24 mouse cellular contexts compared by ENCODE assay signal in the genomic region with DNA sequence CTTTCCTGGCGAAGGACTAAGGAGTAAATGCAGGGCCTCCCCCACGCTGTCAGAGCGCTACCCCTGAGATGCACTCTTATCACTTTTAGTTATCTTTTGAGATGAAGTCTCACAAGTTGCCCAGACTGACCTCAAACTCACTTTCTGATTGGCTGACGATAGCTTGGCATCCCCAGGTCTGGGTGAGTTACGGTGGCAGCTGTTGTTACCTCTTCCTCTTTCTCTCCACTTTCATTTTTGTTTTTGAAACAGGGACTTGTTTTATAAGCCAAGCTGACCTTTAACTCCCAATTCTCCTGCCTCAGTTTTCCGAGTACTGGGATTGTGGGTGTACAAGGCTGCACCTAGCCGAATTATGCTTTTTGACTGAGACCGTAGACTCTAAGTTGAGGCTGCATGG. TPM values are rescaled to one million over a fixed set of nuclear protein-coding genes. Genes with fewer than 3 reads are reported as not detected.
DNase-seq lines count a peak whose midpoint lies in the region; ATAC-seq and TF ChIP-seq lines count a peak whose summit lies in the region.
"Had no signal": no experiment of that assay in that cellular context is flagged by ENCODE, and none has a peak within 500 bp of the region (broad histone marks: within the 10 kb centered on the region; RNA-seq: fewer than 3 reads in every experiment).

No protein-coding gene starts in this region.

- no peaks in the 10 kb centered on the region for H3K27me3 ChIP-seq in thymus, adult 2 months (ENCODE audit: control insufficient read depth, insufficient read depth, low read length)
- H3K27me3 ChIP-seq: embryonic facial prominence, embryonic 15.5 days had no signal

- H3K36me3 ChIP-seq in thymus, adult 2 months (ENCODE audit: control insufficient read depth, insufficient read depth, low read length) = no peaks in the 10 kb centered on the region
- H3K36me3 ChIP-seq: embryonic facial prominence, embryonic 15.5 days; forebrain, embryonic 10.5 days; heart, embryonic 10.5 days; midbrain, embryonic 15.5 days had no signal

- WGBS in thymus, adult 2 months = 32% methylated on average over 8 of the region's 8 CpGs

- no peak for TF ChIP-seq POLR2A in thymus, adult 2 months (IDR thresholded peaks at IDR 0.05; ENCODE audit: control insufficient read depth, extremely low read depth, insufficient read depth, low read length, poor library complexity)

- peak; percentile 4 for DNase-seq in thymus, adult 2 months
- DNase-seq in thymus, postnatal 10 days (ENCODE audit: low spot score in 2 of 2) = no peak
- no peak for DNase-seq in kidney, postnatal 14 days
- no peak for DNase-seq in layer of hippocampus, adult 18-20 months (ENCODE audit: low spot score in 2 of 2)
- DNase-seq in layer of hippocampus, postnatal 25 days (ENCODE audit: extremely low spot score in 1 of 2, low spot score in 1 of 2) = no peak
- DNase-seq: cerebellum, adult 9-11 months; embryo, embryonic 11 days; gastrocnemius, postnatal 10 days; heart, postnatal 14 days; kidney, adult 11 months; kidney, postnatal 36 days; left cerebral cortex, postnatal 4 days; lung, embryonic 14.5 days; right cerebral cortex, postnatal 14 days; thymus, postnatal 36 days had no signal

- TF ChIP-seq CTCF in thymus, adult 2 months (IDR thresholded peaks at IDR 0.05; ENCODE audit: borderline replicate concordance, control insufficient read depth, extremely low read depth, insufficient read depth, low read length, poor library complexity) = no peak

- H3K27ac ChIP-seq in thymus, adult 2 months (ENCODE audit: control insufficient read depth, insufficient read depth, low read length) = no peak overlapping the region
- H3K27ac ChIP-seq: embryonic facial prominence, embryonic 15.5 days; forebrain, embryonic 10.5 days; heart, embryonic 10.5 days; hindbrain, embryonic 14.5 days; macrophage; midbrain, embryonic 15.5 days had no signal

- no peak overlapping the region for H3K4me3 ChIP-seq in thymus, adult 2 months (ENCODE audit: control insufficient read depth, insufficient read depth, low read length)
- H3K4me3 ChIP-seq: embryonic facial prominence, embryonic 15.5 days; forebrain, embryonic 10.5 days; heart, embryonic 10.5 days; midbrain, embryonic 15.5 days had no signal

- peak; percentile 89 for ATAC-seq in CD4-positive, CD25-positive, alpha-beta regulatory T cell, adult 4 months
- ATAC-seq in hematopoietic stem cell, adult 5-6 weeks (replicated peaks in 1 of 2; ENCODE audit: insufficient read depth in 1 of 2, low FRiP score in 2 of 2, low TSS enrichment in 1 of 2, low read depth in 1 of 2, poor library complexity in 2 of 2, severe bottlenecking in 2 of 2) = peak; percentile 86 to 87
- peak; percentile 88 for ATAC-seq in neutrophil, adult 5-6 weeks (ENCODE audit: extremely low read depth, insufficient number of reproducible peaks, low FRiP score, poor library complexity, severe bottlenecking)
- ATAC-seq: midbrain, embryonic 15.5 days had no signal

- H3K4me1 ChIP-seq in thymus, adult 2 months (replicated peaks; ENCODE audit: control insufficient read depth, insufficient read depth, low read length) = peaks cover 6% of the 10 kb centered on the region
- H3K4me1 ChIP-seq: embryonic facial prominence, embryonic 15.5 days; forebrain, embryonic 10.5 days; heart, embryonic 10.5 days; midbrain, embryonic 15.5 days had no signal

RNA-seq across cellular contexts. Expression of gene Tcf7l2, which starts 53.0 kb away (rescaled TPM):
- polyA plus RNA-seq in thymus, adult 2 months (2012; rRNA removed) = 7.6 and 10.2 TPM in 2 replicates
- 1 to 10 TPM; 2.4 to 3.5 TPM for polyA plus RNA-seq in CD4-positive, CD25-positive, alpha-beta regulatory T cell, adult 4 months (2017; shearing (Covaris generic))
- 2.6 and 3.1 TPM in 2 replicates for total RNA-seq in hematopoietic stem cell, adult 5-6 weeks (2017)
- 0.70 and 1.1 TPM in 2 replicates for total RNA-seq in neutrophil, adult 5-6 weeks (2017)
- 10 to 100 TPM; 10.5 to 13.1 TPM for total RNA-seq in layer of hippocampus, adult 18-20 months (2021)
- total RNA-seq in layer of hippocampus, postnatal 25 days (2021) = 10 to 100 TPM; 12.1 to 13.4 TPM
